Mouse (Mus musculus) kidney, adult 2 months (tissue): ENCODE measurements around the gene Antxr1.

Experiments used
- CTCF ChIP-seq: fragments of 200-500 bp; conservative IDR thresholded peaks from 2 replicates; pipeline ENCODE4 v1.5.1; 2011; ENCODE audit warnings: low read depth, mild to moderate bottlenecking, control low read depth, low read length, moderate library complexity, mixed read lengths; ENCODE audit not compliant: insufficient read depth, insufficient read length
- POLR2A ChIP-seq: fragments of 200-500 bp; IDR thresholded peaks from one replicate; pipeline ENCODE4 v1.6.1; 2011; ENCODE audit warnings: low read depth, low read length, control low read depth

GRCm38 (mm10) chr6:87211551-87211950, 124.1 kb downstream of the Antxr1 start:
- TF ChIP-seq POLR2A (no peak), CTCF (no peak)
